Comparison of ENCODE assay signal across 12 mouse cellular contexts in the genomic region with DNA sequence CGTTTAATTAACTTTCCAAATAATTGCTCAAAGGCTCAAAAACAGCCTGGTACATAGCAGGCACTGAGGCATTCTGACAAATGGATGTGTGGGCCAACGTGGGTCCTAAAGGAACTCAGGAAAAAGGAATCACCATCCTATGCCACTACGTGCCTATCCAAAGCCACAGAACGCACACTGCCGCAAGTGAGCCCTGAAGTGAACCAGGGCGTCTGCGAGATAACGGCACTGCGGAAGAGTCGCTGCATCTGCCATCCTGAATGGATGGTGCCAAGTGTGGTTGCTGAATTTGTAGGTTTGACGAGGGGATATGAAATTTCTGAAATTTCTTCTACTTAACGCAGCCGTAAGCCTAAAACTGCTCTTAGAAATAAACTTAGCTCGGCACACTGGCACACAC. TPM values are rescaled to one million over a fixed set of nuclear protein-coding genes. Genes with fewer than 3 reads are reported as not detected.
A peak's percentile ranks its signal among the peaks of the same experiment; 100 is the strongest.
DNase-seq lines count a peak whose midpoint lies in the region; ATAC-seq and TF ChIP-seq lines count a peak whose summit lies in the region.
"Had no signal": no experiment of that assay in that cellular context is flagged by ENCODE, and none has a peak within 500 bp of the region (broad histone marks: within the 10 kb centered on the region; RNA-seq: fewer than 3 reads in every experiment).

No protein-coding gene starts in this region.

- no peak overlapping the region for H3K4me2 ChIP-seq in kidney, postnatal 0 days (ENCODE audit: low read length)
- no peak overlapping the region for H3K4me2 ChIP-seq in midbrain, embryonic 14.5 days (ENCODE audit: low read length)
- H3K4me2 ChIP-seq in midbrain, embryonic 13.5 days (replicated peaks), result no peak overlapping the region
- H3K4me2 ChIP-seq in intestine, embryonic 16.5 days (ENCODE audit: low read depth, low read length), result no peak overlapping the region
- H3K4me2 ChIP-seq: kidney, embryonic 15.5 days; midbrain, embryonic 12.5 days had no signal

- H3K4me1 ChIP-seq in kidney, postnatal 0 days (replicated peaks; ENCODE audit: insufficient read depth, low read length), result no peaks in the 10 kb centered on the region
- H3K4me1 ChIP-seq in midbrain, embryonic 14.5 days (ENCODE audit: control insufficient read depth, insufficient read depth, low read length), result peaks cover 15% of the 10 kb centered on the region
- H3K4me1 ChIP-seq in midbrain, embryonic 13.5 days (replicated peaks), result peaks cover 12% of the 10 kb centered on the region
- peaks cover 14% of the 10 kb centered on the region; the same call in 1 of the 2 replicates for H3K4me1 ChIP-seq in intestine, embryonic 16.5 days (ENCODE audit: control insufficient read depth, insufficient read depth, low read length)

- H3K27ac ChIP-seq in kidney, postnatal 0 days, result peak overlapping the region; percentile 51; the same call in 1 of the 2 replicates
- H3K27ac ChIP-seq in midbrain, embryonic 14.5 days (replicated peaks; ENCODE audit: low read depth, low read length), result peak overlapping the region; percentile 39; the same call in 1 of the 2 replicates
- no peak overlapping the region for H3K27ac ChIP-seq in midbrain, embryonic 13.5 days
- peak overlapping the region; percentile 59; the same call in 1 of the 2 replicates for H3K27ac ChIP-seq in intestine, embryonic 16.5 days (ENCODE audit: low read length)

- no peak for ATAC-seq in kidney, postnatal 0 days (replicated peaks; ENCODE audit: low FRiP score, low read depth)
- ATAC-seq in midbrain, embryonic 14.5 days (ENCODE audit: low FRiP score, low TSS enrichment), result no peak
- no peak for ATAC-seq in midbrain, embryonic 13.5 days
- no peak for ATAC-seq in intestine, embryonic 16.5 days
- ATAC-seq in inflammation-experienced regulatory T-cells, adult 6 months, result no peak

- H3K27me3 ChIP-seq in kidney, postnatal 0 days (ENCODE audit: insufficient read depth, low read length), result no peaks in the 10 kb centered on the region
- H3K27me3 ChIP-seq in midbrain, embryonic 14.5 days (ENCODE audit: control insufficient read depth, insufficient read depth, low read length), result no peaks in the 10 kb centered on the region
- H3K27me3 ChIP-seq in midbrain, embryonic 13.5 days, result no peaks in the 10 kb centered on the region
- no peaks in the 10 kb centered on the region for H3K27me3 ChIP-seq in intestine, embryonic 16.5 days (replicated peaks; ENCODE audit: control insufficient read depth, insufficient read depth, low read length)
- H3K27me3 ChIP-seq: CH12.LX; kidney, embryonic 15.5 days; midbrain, embryonic 12.5 days had no signal

- H3K9me3 ChIP-seq in kidney, postnatal 0 days (replicated peaks; ENCODE audit: low read length), result no peaks in the 10 kb centered on the region
- H3K9me3 ChIP-seq in midbrain, embryonic 14.5 days (ENCODE audit: control insufficient read depth, low read length), result no peaks in the 10 kb centered on the region
- H3K9me3 ChIP-seq in midbrain, embryonic 13.5 days, result no peaks in the 10 kb centered on the region
- H3K9me3 ChIP-seq in intestine, embryonic 16.5 days (ENCODE audit: control insufficient read depth, low read length), result no peaks in the 10 kb centered on the region
- H3K9me3 ChIP-seq: kidney, embryonic 15.5 days; midbrain, embryonic 12.5 days had no signal

- H3K36me3 ChIP-seq in kidney, postnatal 0 days (ENCODE audit: insufficient read depth, low read length), result no peaks in the 10 kb centered on the region
- no peaks in the 10 kb centered on the region for H3K36me3 ChIP-seq in midbrain, embryonic 14.5 days (ENCODE audit: control insufficient read depth, insufficient read depth, low read length)
- no peaks in the 10 kb centered on the region for H3K36me3 ChIP-seq in midbrain, embryonic 13.5 days
- no peaks in the 10 kb centered on the region for H3K36me3 ChIP-seq in intestine, embryonic 16.5 days (ENCODE audit: control insufficient read depth, insufficient read depth, low read length)
- H3K36me3 ChIP-seq: kidney, embryonic 15.5 days; midbrain, embryonic 12.5 days had no signal

- 84% methylated on average over 14 of the region's 14 CpGs for WGBS in kidney, postnatal 0 days
- WGBS in midbrain, embryonic 14.5 days, result 84% methylated on average over 14 of the region's 14 CpGs
- WGBS in midbrain, embryonic 13.5 days, result 88% methylated on average over 14 of the region's 14 CpGs
- 74% methylated on average over 14 of the region's 14 CpGs for WGBS in intestine, embryonic 16.5 days

- no peak for TF ChIP-seq CTCF in kidney, postnatal 0 days (IDR thresholded peaks at IDR 0.05; ENCODE audit: low read depth)

- H3K9ac ChIP-seq in kidney, postnatal 0 days (ENCODE audit: low read depth, low read length), result no peak overlapping the region
- no peak overlapping the region for H3K9ac ChIP-seq in midbrain, embryonic 14.5 days (replicated peaks; ENCODE audit: low read length)
- no peak overlapping the region for H3K9ac ChIP-seq in midbrain, embryonic 13.5 days (replicated peaks)
- no peak overlapping the region for H3K9ac ChIP-seq in intestine, embryonic 16.5 days (ENCODE audit: low read depth, low read length)
- H3K9ac ChIP-seq: kidney, embryonic 15.5 days; midbrain, embryonic 12.5 days had no signal

- H3K4me3 ChIP-seq in kidney, postnatal 0 days (replicated peaks; ENCODE audit: low read depth, low read length), result no peak overlapping the region
- H3K4me3 ChIP-seq in midbrain, embryonic 14.5 days (replicated peaks; ENCODE audit: low read depth, low read length), result no peak overlapping the region
- no peak overlapping the region for H3K4me3 ChIP-seq in midbrain, embryonic 13.5 days (replicated peaks)
- H3K4me3 ChIP-seq in intestine, embryonic 16.5 days (ENCODE audit: low read length), result no peak overlapping the region
- H3K4me3 ChIP-seq: kidney, embryonic 15.5 days; midbrain, embryonic 12.5 days had no signal

- no peak for DNase-seq in kidney, postnatal 0 days (ENCODE audit: low spot score)
- DNase-seq in kidney, adult 11 months, result no peak
- DNase-seq in midbrain, embryonic 14.5 days, result peak; percentile 10
- no peak for DNase-seq in embryo, embryonic 10 days (ENCODE audit: low spot score)
- DNase-seq: adrenal gland, postnatal 10 days; right cerebral cortex, postnatal 14 days had no signal

RNA-seq across cellular contexts. Expression of a gene that starts 54.6 kb away (rescaled TPM):
- polyA plus RNA-seq in kidney, postnatal 0 days (2015; fragmentation: Nextera tagmentation; extraction: Ambion mirVana), result 6.8 and 7.2 TPM in 2 replicates
- 7.1 and 7.2 TPM in 2 replicates for polyA plus RNA-seq in midbrain, embryonic 14.5 days (2014; fragmentation: Nextera tagmentation; extraction: Ambion mirVana)
- polyA plus RNA-seq in midbrain, embryonic 13.5 days (2015; fragmentation: Nextera tagmentation; extraction: Ambion mirVana), result 3.0 and 3.1 TPM in 2 replicates
- polyA plus RNA-seq in intestine, embryonic 16.5 days (2015; fragmentation: Nextera tagmentation; extraction: Ambion mirVana), result 3.5 TPM in 2 replicates
- 1 to 10 TPM; 4.2 to 5.4 (median 4.8) TPM for polyA plus RNA-seq in inflammation-experienced regulatory T-cells, adult 6 months (2017; shearing (Covaris generic))
